Mouse (Mus musculus): ENCODE results near the gene Foxl1. TPM values are rescaled to one million over a fixed set of nuclear protein-coding genes. Genes with fewer than 3 reads are reported as not detected.

The Foxl1 gene
- total RNA-seq, 2 experiments from 2014 or later = 0.27 to 0.43 TPM

DNA sequence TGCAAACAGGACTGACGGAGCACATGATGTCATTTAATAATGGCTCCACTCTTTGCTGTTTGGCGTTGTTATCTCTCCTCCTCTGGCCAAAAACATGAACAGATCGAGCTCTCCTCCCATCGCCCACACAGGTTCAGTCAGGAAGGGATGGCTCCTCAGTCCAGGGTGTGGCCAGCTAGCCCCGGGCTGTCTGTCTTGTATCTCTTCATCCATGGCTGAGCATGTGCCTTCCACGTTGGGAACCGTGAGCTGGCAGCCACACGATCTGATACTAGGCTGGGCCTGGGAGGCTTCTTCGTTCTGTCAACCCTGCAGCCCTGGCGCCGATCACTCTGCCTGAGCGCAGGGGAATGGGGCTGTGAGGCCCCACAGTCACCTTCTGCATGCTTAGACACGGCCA lies 31.1 kb downstream of the Foxl1 start:
- intact Hi-C loops (cut with DNase I) = no loop called here
- DNase-seq = no peak

DNA sequence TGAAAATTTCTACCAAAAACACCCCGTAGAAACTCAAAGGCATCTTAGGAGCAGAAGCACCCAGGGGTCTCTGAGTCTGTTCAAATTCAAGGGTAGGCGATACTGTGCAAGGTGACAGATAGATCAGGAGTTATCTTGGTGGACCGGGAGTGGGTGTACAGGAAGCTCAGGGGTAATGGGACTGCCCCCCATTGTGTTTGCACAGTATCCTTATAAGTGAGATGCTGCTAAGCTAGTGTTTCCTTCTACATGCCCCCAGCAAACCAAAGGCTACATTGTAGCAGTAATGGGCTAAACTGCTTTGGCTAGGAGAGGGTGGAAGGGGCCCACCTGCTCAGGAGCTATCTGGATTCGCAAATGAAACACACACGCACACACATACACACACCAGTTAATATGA lies 33.7 kb downstream of the Foxl1 start:
- DNase-seq = no peak
- intact Hi-C loops (cut with DNase I) = no loop called here

DNA sequence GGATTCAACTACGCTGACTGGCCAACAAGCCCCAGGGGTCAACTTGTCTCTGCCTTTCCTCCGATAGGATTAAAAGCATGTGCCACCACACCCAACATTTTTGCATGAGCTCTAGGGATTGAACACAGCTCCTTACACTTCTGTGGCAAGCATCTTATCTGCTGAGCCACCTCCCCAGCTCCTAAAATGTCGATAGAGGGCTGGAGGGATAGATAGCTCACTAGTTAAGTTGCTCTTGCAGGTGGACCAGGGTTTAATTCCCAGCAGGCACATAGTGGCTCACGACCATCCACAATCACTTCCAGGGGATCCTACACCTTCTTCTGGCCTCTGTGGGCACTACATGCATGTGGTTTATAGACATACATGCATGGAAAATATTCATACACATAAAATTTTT lies 34.7 kb downstream of the Foxl1 start:
- no peak for DNase-seq
- intact Hi-C loops (cut with DNase I) = no loop called here

DNA sequence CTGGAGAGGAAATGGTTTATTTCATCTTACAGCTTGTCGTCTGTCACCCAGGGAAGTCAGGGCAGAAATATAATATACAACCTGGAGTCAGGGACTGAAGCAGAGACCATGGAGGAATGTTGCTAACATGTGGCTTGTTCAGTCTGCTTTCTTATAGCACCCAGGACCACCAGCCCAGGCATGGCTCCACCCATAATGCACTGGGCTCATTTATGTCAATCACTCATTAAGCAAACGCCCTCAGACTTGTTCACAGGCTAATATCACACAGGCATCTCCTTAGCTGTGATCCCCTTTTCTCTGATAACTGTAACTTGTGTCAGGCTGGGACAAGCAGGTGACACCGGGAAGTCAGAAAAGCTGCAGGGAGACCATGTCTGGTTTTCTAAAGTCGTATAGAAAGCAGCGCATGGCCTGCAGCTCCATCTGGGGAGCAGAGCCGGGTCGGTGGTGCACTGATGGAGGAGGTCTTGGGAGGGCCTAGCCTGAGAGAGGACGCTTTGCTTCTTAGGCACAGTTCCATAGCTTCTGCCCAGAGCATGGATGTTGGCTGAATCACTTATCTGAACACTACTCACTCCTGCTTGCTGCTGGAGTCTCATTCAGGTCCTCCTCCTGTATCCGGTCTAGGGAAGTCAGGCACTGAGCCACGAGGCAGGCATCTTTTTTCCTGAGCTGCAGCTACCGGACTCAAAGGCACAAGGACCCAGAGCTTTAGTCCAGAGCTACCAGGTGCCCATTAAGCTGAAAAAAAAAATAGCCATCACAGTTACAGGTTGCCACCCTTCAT lies 35.4 kb downstream of the Foxl1 start:
- DNase-seq = peak; percentile 28 to 40
- intact Hi-C loops (cut with DNase I) = no loop called here

DNA sequence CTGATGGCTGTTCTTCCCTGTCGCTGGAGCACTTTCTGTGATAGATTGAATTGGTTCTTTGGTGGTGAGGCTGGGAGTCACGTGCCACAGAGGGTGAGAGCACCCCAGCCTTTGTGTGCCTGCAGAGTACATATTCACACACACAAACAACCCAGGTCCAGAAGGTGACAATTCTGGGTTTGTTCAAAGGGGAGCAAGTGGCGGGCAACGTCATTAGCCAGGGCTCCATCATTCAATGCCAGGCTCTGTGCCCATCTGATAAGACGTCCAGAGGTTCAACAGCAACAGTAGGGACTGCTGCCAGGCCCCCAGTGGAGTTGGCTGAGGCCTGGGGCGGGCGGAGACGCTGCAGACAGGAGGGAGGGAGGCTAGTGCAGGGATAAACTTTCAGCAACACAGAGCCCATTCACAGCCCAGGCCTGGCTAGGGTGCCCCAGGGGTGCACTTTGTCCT lies 36.3 kb downstream of the Foxl1 start:
- intact Hi-C loops (cut with DNase I) = no loop called here
- peak; percentile 56 to 61 for DNase-seq

DNA sequence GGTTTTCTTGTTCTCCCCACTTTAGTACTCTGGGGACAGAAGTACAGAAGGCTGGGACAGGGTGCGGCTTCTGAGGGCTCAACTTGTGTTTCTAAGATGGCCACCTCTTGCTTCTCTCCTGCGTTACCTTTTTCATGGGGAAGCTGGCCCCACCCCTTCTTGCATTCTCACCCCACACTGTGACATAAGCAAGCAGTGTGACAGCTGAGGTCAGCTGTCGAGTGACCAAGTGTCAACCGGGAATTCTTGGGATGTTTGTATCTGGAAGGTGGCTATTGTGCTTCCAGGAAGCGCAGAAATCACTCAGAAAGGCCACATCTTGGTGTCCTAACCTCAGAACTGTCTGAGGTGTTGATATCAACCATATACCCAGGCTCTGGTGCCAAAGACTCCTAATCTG lies 40.3 kb downstream of the Foxl1 start:
- intact Hi-C loops (cut with DNase I) = no loop called here
- no peak for DNase-seq

DNA sequence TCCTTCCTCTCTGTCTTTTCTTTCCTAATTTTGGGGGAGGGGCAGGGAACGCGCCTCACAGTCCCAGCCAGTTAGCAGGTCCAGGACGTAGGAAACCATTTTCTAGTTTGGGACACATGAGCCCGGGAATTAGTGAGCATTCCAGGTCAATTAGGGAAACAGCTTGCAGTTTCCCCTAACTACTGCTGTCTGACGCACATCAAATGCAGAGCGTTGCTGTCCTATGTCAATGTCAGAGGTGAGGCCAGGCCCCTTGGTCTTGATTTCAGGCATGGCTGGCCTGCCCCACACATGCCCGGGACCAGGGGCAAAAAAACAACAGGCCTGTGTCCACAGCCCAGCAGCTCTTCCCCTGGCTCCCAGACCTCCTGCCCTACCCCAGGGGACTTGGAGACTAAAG lies 42.4 kb downstream of the Foxl1 start:
- intact Hi-C loops (cut with DNase I) = no loop called here

DNA sequence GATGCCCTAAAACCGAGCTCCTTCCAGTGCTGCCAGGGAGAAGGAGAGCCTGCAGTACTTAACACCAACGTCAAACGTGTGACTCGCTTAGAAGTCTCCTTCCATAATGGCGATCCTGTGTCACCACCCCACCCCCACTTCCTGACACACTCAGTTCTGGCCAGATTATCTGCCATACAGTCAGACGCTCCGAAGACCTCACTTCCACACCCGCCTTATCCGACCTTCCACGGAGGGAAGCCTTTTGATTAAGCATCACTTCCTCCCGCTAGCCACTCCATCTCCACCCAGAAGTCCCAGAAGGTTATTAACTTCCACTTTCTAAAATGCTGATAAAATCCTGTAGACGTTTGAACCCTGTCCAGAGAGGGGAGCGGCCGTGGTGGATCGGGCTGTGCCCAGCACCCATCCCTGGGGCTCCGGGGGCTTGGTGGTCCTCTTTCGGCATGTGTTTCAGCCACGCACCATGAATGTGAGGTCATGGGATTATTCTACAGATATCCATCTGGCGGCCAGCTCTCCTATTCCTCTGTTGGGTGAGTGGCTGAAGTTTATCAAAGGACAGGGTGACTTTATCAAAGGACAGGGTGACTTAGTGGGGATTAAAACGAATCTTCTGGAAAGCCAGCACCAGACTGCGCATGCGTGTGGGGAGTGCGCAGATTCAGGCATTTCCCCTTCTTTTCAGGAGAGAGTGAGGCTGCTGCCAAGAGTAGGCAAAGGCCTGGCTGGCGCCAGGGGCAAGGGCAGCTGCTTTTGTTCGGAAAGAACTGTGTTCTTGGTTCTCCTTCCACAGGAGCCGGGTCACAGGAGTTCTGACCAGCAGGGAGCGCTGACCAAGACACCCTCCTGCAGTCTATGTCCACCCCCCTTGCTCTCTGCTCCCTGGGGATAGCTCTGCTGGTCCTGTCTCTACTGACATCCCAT lies 43.1 kb downstream of the Foxl1 start:
- intact Hi-C loops (cut with DNase I) = no loop called here
- DNase-seq = peak; percentile 68 to 77

More for the DNA sequence above, 42.4 kb downstream of the Foxl1 start:
- DNase-seq = no peak

DNA sequence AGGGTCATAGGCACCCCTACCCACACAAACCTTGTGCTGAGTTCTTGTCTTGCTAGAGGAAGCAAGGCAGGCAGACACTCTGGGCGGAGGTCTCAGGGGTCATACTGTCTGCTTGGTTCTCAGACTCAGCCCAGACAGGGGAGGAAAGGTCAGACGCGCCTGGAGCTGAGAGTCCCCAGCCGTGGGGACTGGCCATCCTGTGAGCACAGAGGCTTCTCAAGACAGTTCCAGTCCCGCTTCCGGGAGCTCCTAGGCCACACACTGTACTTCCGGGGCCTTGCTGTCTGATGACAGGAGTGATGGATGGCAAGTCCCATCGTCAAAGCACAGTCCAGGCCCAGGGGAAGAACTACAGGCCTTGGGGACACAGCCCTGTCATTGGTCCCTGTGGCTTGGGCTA lies 44.8 kb downstream of the Foxl1 start:
- intact Hi-C loops (cut with DNase I) = no loop called here
- DNase-seq = no peak

DNA sequence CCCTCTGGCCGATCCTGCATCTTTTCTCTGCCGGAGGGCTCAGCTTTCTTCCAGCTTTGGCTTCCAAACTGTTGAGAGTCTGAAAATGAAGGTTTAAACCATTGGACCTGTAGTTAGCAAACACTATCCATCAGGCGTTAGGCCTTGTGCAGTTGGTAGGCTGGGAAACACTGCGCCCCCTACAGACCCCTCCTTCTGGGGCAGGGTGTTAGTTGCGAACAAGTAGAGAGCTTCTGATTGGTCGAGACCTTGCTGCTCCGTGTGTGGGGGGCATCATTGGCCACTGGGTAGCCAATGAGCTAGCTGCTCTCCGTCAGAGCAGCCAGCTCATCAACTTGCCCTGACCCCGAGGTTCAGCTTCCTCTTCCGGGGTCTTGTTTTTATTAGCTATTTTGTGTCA lies 46.4 kb downstream of the Foxl1 start:
- intact Hi-C loops (cut with DNase I) = no loop called here

DNA sequence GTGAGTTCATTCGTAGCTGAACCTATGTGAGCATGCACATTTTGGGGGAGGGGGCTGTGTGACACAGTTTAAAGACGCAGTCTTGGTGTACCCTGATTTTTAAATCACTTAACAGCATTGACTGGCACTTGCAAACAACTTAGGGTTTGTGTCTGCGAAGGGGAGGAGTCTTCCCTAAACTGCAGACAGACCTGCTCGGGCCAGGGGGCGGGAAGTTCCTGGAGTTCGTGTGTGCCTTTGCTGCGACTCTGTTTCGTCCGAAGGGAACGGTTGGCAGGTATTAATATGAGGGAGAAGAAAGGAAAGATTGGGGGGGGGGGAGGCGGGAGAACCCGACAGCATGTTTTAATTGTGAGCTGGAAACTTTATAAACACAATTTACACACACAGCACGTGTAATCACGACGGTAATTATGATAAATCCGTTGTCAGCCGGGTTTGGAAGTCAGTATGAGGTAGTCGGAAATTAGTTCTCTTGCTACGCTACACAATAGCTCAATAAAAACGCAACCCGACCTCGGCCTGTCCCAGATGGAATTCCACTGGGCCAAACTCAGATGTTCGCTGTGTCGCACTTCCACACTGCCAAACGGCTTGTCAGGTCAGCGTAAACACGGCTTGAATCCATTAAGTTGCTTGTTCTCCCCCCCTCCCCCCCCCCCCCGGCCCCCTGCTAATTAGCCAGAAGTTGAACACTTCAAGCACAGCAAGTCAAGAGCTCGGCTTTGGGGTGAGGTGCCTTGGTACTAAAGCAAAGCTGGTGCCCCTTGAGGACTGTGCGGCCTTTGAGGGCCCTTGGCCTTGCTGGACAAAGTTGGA lies 47.2 kb downstream of the Foxl1 start:
- intact Hi-C loops (cut with DNase I) = no loop called here
- no peak for DNase-seq

More for the DNA sequence above, 46.4 kb downstream of the Foxl1 start:
- no peak for DNase-seq

DNA sequence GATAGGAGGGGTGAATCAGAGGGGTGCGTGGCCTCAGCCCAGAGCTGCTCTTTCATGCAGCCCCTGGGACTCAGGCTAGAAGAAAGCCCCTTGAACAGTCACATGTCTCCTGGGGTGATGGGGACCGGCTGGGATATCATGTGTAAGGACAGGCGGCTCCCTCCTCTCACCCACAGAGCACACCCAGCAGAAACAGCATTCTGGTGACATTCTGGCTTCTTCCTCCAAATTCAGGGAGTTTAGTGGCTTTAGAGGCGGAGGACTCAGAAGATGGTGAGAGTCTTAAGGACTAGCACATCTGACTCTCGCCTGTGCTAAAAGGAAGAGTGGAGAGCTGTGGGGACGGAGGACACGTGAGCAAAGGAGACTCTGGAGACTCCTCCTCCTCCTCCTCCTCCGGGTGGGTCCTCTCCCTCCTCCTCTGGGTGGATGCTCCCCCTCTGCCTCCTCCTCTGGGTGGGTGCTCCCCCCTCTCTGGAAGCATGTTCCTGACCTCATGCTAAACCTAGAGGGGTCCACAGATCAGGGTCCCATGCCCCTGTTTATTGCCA lies 47.9 kb downstream of the Foxl1 start:
- intact Hi-C loops (cut with DNase I) = no loop called here
- DNase-seq = no peak

DNA sequence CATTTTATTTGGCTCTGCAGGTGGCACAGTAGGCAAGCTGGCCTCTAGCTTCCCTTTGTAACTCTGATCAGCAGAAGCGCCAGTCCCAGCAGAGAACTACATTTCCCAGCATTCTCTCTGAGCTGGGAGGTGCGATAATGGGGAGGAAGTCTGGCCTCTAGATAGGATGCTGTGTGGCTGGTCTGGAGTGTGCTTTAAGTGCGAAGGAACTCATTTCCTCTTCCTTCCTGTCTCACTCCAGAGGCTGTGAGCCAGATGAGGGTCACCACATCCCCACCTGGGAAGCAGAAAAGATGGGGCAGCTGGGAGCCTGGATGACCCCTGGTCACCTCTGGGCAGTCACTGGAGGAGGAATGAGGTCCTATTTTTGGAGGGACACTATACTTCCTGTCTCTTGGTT lies 48.6 kb downstream of the Foxl1 start:
- peak in 1 of 2 experiments; percentile 54 for DNase-seq
- intact Hi-C loops (cut with DNase I) = no loop called here

Small RNAs within 50 kb of the gene (microRNA-seq; reads per million reads assigned to microRNA genes)
- 0 reads per million in 2 experiments for gene Gm27530

Other genes starting within 250 kb of the Foxl1 start
- gene Foxf1, start 43.6 kb upstream of the Foxl1 start, total RNA-seq (2021) = under 1 TPM; 0.37 to 0.38 TPM
- gene Mthfsd, start 19.5 kb upstream of the Foxl1 start, total RNA-seq (2021) = 10 to 100 TPM; 13.2 to 15.5 TPM
- gene Foxc2, start 11.8 kb upstream of the Foxl1 start, total RNA-seq (2021) = 1 to 10 TPM; 4.0 TPM

Measured in heart, postnatal 10 days (tissue).